Mouse (Mus musculus): ENCODE measurements at regions not wholly inside any gene's neighbourhood (a gene's known extent, or its start where the extent isn't known, plus 50 kb on each side); places are given as distances from the start of the nearest gene placed in this dataset.

DNA sequence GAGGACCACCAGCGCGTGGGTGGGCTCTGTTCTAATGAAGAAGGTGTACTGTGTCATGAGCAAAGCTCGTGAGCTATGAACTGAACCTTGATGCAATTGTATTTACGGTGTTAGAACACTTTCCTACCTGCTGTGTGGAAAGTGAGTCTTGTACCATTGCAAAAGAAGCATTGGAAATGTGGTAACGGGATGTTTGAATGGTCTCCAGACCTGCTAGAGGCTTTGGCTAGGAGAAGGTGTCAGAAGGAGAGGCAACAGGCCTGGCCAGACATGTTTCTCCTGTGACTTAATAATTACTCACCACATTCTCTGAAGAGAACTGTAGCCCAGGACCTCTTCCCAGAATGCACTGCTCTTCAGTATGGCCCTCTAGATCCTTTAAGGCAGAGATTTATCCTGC, 51.3 kb upstream of the Slc45a1 start:
- Histone ChIP-seq H3K9ac (no peak overlapping the region), H3K36me3 (ENCODE audit: insufficient read depth) (no peaks in the 10 kb centered on the region), H3K4me2 (no peak overlapping the region), H3K4me3 (ENCODE audit: low read depth, low read length) (no peak overlapping the region), H3K9me3 (ENCODE audit: low read depth, low read length) (no peaks in the 10 kb centered on the region), H3K27me3 (ENCODE audit: insufficient read depth, low read length) (no peaks in the 10 kb centered on the region), H3K27ac (ENCODE audit: low read depth) (no peak overlapping the region), H3K4me1 (ENCODE audit: insufficient read depth) (0 out of 2 replicates have a peak, but pooled peaks cover 3% of the 10 kb centered on the region)
- DNase-seq, result no peak
- ATAC-seq (ENCODE audit: insufficient read depth), result no peak
- no peak for TF ChIP-seq CTCF (IDR thresholded peaks at IDR 0.05; ENCODE audit: low read depth)
- WGBS, result 89% methylated on average over 5 of the region's 5 CpGs

All from lung, embryonic 14.5 days (tissue).